Mouse (Mus musculus) midbrain, embryonic 14.5 days (tissue): ENCODE results near the gene Cep170. TPM values are rescaled to one million over a fixed set of nuclear protein-coding genes. Genes with fewer than 3 reads are reported as not detected.
A peak's percentile ranks its signal among the peaks of the same experiment; 100 is the strongest.

ENCODE experiments used
- ATAC-seq: fragments of 200-750 bp; cut with Nextera tagmentation; 2 replicates; pipeline ENCODE4 v1.8.0; 2017; ENCODE audit warnings: moderate number of reproducible peaks, moderate library complexity; ENCODE audit not compliant: low FRiP score, low TSS enrichment
- DNase-seq: peaks from one replicate; pipeline ENCODE4 v3.0.0-alpha.2; 2015
- H3K27ac ChIP-seq: fragments of 300-500 bp; sonication (generic); replicated peaks from 2 replicates; pipeline ENCODE4 v1.5.1; 2014; ENCODE audit warnings: mild to moderate bottlenecking, low read depth, low read length, moderate library complexity
- H3K27me3 ChIP-seq: fragments of 300-500 bp; sonication (generic); 2 replicates; pipeline ENCODE4 v1.6.1; 2014; ENCODE audit warnings: low read length, control low read depth, mixed read lengths; ENCODE audit not compliant: control insufficient read depth, insufficient read depth
- H3K36me3 ChIP-seq: fragments of 300-500 bp; sonication (generic); 2 replicates; pipeline ENCODE4 v1.6.1; 2014; ENCODE audit warnings: low read length, control low read depth; ENCODE audit not compliant: control insufficient read depth, insufficient read depth
- H3K4me1 ChIP-seq: fragments of 300-500 bp; sonication (generic); 2 replicates; pipeline ENCODE4 v1.6.1; 2014; ENCODE audit warnings: mild to moderate bottlenecking, antibody characterized with exemption, low read length, control low read depth; ENCODE audit not compliant: control insufficient read depth, insufficient read depth
- H3K4me2 ChIP-seq: fragments of 300-500 bp; sonication (generic); 2 replicates; pipeline ENCODE4 v1.6.1; 2014; ENCODE audit warnings: mild to moderate bottlenecking, low read length, moderate library complexity
- H3K4me3 ChIP-seq: fragments of 300-500 bp; sonication (generic); replicated peaks from 2 replicates; pipeline ENCODE4 v1.5.1; 2014; ENCODE audit warnings: low read depth, low read length
- H3K9ac ChIP-seq: fragments of 300-500 bp; sonication (generic); replicated peaks from 2 replicates; pipeline ENCODE4 v1.6.1; 2014; ENCODE audit warnings: mild to moderate bottlenecking, low read length, moderate library complexity
- H3K9me3 ChIP-seq: fragments of 300-500 bp; sonication (generic); 2 replicates; pipeline ENCODE4 v1.6.1; 2016; ENCODE audit warnings: low read length, control low read depth, mixed read lengths; ENCODE audit not compliant: control insufficient read depth
- WGBS: fragments of 180-500 bp; shearing (Covaris S2); extraction: QIAGEN DNeasy Blood & Tissue Kit; methylation state at CpG from one replicate; pipeline ENCODE4 v1.1.7; 2014; 5-methylcytosine and 5-hydroxymethylcytosine counted together
- polyA plus RNA-seq: library from polyadenylated mRNA; unstranded; fragments of >200 nt; fragmentation: Nextera tagmentation; extraction: Ambion mirVana; gene quantifications from 2 replicates; pipeline ENCODE4 v1.2.1, GENCODE M21; 2014

Cep170 gene
- 144 and 182 TPM in 2 replicates for polyA plus RNA-seq

DNA sequence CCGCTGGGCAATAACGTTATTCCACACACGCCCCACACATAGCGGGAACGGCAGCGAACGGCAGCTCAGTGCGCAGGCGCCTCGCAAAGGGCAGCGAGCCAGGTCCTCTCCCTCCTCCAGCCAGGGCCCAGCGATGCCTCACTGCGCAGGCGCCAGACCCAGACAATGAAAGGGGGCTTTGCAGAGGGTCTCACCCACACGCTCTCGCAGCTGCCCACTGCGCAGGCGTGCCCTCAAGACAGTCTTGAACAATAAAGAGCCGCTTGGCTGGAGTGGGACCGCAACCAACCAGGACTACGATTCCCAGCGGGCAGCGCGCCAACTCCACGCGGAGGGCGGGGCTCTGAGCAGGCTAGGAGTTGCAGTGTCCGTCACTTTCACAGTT is at the start of gene Cep170:
Gene Cep170, minus strand, starts transcription at position 32 of the 385 bp plus-strand sequence.
- Histone ChIP-seq H3K27me3 (no peaks in the 10 kb centered on the region), H3K9ac (peak within 1 kb of the TSS; percentile 97), H3K4me1 (peaks cover 28% of the 10 kb centered on the region), H3K36me3 (no peaks in the 10 kb centered on the region), H3K27ac (peak within 1 kb of the TSS; percentile 100), H3K9me3 (no peaks in the 10 kb centered on the region), H3K4me2 (peak within 1 kb of the TSS; percentile 84), H3K4me3 (peak within 1 kb of the TSS; percentile 87)
- under 1% methylated on average over 28 of the region's 28 CpGs for WGBS
- ATAC-seq (peak; percentile 95), DNase-seq (peak; percentile 100)

DNA sequence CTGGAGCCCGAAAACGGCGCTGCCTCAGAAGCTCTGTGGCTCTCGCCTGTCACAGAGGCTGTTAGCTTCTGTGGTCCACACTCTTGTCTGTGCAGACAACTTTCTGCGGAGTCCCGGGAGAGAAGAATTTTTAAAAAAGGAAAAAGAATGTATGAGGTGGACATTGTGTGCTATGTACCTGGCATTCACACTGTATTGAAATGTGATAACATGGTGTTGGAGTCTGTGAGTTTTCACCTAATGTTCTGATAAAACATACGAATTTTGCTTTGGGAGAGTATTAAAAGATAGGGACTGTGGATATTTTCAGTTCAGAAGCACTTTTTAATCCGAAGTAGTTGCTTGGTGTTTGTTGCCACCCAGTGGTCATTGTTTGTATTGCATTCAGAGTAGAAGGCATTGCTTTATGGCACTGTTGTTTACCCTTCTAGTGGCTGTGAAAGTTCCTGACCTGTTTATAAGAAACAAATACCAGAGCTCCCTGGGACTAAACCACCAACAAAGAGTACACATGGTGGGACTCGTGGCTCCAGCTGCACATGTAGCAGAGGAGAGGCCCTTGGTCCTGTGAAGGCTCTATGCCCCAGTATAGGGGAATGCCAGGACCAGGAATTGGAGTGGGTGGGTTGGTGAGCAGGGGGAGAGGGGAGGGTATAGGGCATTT is 48.2 kb upstream of the Cep170 start:
- Histone ChIP-seq H3K4me2 (no peak overlapping the region), H3K27ac (no peak overlapping the region), H3K9me3 (no peaks in the 10 kb centered on the region), H3K9ac (no peak overlapping the region), H3K4me1 (no peaks in the 10 kb centered on the region), H3K36me3 (no peaks in the 10 kb centered on the region), H3K27me3 (no peaks in the 10 kb centered on the region), H3K4me3 (no peak overlapping the region)
- DNase-seq (peak; percentile 91), ATAC-seq (0 out of 2 replicates have a peak, but pooled peaks have one; percentile 11)
- WGBS = 63% methylated on average over 9 of the region's 9 CpGs

DNA sequence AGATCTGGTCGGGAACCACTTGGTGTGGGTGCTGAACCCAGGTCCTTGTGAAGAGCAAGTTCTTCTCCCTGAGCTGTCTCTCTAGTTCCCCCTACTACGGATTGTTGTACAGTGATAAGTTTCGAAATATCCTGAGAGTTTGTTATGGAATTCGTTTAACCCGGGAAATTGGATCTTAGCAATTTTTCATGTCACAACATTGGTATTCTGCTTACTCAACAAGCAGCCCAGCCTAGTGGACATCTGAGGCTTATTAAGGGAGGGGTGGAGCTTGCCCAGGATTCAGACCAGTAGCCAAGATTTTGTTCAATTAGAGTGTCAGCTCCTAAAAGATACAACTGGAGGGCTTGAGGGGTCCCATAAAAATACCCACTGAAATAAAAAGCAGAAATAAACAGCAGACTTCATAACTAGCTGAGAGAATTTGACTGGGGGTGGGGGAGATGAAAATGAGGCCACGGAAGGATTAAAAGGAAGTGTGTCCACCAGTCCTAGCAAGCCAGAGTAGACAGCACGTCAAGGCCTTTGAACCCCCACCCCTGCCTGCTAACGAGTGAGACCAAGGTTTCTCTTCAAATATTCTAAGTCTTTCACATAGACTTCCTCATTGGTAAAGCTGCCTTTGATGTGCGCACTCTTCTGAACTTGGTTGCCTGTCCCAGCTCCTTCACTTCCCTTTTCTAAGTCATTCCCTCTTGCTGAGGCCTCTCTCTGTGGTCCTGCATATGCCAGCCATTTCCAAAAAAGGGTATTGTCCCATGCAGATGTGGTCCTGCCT is 39.1 kb upstream of the Cep170 start:
- DNase-seq (no peak), ATAC-seq (no peak)
- H3K36me3 ChIP-seq = peaks cover 14% of the 10 kb centered on the region

DNA sequence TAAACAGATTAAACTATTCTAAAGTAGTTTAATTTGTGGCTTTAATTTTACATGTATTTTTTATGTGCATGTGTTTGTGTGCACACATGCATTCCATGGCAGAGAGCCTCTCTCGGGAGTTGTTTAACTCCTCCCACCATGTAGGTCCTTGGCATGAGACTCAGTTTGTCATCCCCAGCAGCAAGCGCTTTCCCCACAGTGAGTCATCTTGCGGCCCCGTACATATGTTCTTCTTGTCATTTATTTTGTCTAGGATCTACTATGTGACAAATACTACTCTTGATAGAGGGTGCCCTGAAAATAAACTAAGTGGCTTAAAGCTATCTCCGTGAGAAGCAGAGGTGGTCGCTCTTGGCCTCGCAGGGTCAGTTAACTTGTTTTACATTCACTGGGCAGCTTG is 37.5 kb upstream of the Cep170 start:
- Histone ChIP-seq H3K4me1 (no peaks in the 10 kb centered on the region), H3K4me2 (no peak overlapping the region), H3K27ac (no peak overlapping the region), H3K9ac (no peak overlapping the region), H3K4me3 (no peak overlapping the region), H3K36me3 (peaks cover 14% of the 10 kb centered on the region), H3K9me3 (no peaks in the 10 kb centered on the region; the same call in 1 of the 2 replicates), H3K27me3 (no peaks in the 10 kb centered on the region)
- 97% methylated on average over 7 of the region's 7 CpGs for WGBS
- DNase-seq (no peak), ATAC-seq (no peak)

More for the DNA sequence above, 39.1 kb upstream of the Cep170 start:
- Histone ChIP-seq H3K4me3 (no peak overlapping the region), H3K9ac (no peak overlapping the region), H3K9me3 (no peaks in the 10 kb centered on the region; the same call in 1 of the 2 replicates), H3K4me2 (no peak overlapping the region), H3K27ac (no peak overlapping the region), H3K4me1 (no peaks in the 10 kb centered on the region), H3K27me3 (no peaks in the 10 kb centered on the region)
- 94% methylated on average over 9 of the region's 9 CpGs for WGBS

DNA sequence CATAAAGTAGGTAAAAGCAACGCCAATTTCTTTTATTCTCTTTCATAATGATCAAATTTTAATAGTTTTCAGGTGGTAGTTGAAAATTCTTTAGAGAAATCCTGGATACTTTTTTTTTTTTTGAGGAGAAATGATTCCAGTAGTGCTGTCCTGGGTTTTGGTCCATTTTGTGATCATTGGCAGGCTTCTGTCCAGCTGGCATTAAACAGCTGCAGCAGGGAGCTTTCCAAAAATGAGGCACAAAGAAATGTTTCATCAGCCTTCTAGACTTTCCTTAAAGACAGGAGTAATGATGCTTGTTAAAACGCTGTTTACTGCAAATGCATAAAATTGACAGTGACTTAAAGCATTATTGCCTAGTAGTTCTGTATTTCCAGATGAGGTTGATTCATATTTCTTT is 35.5 kb upstream of the Cep170 start:
- H3K4me1 ChIP-seq = no peaks in the 10 kb centered on the region
- H3K9me3 ChIP-seq = no peaks in the 10 kb centered on the region; the same call in 1 of the 2 replicates
- ATAC-seq (no peak), DNase-seq (no peak)
- 91% methylated on average over 2 of the region's 2 CpGs for WGBS
- H3K27me3 ChIP-seq = no peaks in the 10 kb centered on the region
- H3K4me3 ChIP-seq = no peak overlapping the region
- no peak overlapping the region for H3K4me2 ChIP-seq
- no peak overlapping the region for H3K9ac ChIP-seq
- no peak overlapping the region for H3K27ac ChIP-seq
- peaks cover 15% of the 10 kb centered on the region for H3K36me3 ChIP-seq

DNA sequence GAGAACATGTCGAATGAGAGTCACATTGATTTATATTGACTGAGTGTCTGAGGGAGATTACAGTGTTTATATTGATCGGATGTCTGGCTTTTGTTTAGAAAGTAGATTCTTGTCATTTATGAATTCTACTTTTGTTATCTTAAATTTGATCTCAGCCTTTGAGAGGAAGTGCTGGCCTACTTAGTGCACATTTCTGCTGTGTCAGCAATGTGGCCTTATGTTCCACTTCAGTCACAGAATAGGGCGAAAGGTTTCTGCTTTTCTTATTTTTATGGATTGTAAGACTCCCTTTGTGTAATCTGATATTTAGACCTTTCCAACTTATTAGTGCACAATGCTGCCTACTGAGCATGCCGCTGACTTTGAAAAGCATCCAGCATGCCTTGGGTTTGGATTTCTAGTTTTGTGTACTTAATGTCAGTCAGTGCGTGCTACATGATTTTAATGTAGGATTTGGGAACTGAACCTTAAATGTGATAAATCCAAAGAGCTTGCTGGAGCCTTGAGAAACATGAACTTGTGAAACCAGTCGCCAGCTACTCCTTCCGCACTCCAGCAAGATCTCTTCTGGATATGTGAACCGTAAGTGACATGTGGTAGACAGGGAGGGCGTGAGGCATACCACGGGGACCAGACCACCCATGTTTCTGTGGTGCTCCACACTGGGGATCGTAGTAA is 34.9 kb upstream of the Cep170 start:
- ATAC-seq (no peak), DNase-seq (no peak)
- Histone ChIP-seq H3K9me3 (no peaks in the 10 kb centered on the region; the same call in 1 of the 2 replicates), H3K9ac (no peak overlapping the region), H3K27me3 (no peaks in the 10 kb centered on the region), H3K36me3 (peaks cover 15% of the 10 kb centered on the region), H3K4me3 (no peak overlapping the region), H3K4me1 (no peaks in the 10 kb centered on the region), H3K4me2 (no peak overlapping the region), H3K27ac (no peak overlapping the region)
- 86% methylated on average over 11 of the region's 11 CpGs for WGBS

DNA sequence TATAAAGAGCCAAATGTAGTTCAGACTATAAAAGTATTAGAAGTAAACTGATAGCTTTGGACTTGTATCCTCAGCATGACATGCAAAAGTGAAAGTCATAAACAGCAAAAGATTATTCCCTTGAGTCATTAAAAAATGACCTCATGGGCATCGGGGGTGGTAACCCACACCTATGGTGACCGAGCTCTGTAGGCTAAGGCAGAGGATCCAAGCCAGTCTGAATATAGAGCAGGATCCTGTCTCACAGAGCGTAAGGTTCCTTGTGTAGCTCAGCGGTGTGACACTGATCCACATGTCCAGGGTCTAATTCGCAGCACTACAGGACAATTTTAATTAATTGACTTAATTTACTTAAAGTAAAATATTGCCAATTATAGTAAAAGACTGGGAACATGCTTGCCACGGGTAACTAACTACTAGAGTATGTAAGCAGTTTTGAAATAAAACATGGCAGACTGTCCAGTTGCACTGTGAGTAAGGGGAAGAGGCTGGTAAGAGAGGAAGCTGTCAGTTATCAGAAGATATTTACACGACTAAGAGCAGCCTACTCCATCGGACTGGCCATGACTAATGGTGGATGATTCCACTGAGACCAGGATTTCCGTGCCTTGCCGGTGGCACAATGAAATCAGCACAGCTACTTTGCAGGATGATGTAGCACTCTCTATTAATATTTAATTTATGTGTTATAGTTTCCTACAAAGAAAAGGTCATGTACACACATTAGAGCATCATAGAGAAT is 33.4 kb upstream of the Cep170 start:
- H3K27me3 ChIP-seq = no peaks in the 10 kb centered on the region
- no peak overlapping the region for H3K9ac ChIP-seq
- no peaks in the 10 kb centered on the region for H3K9me3 ChIP-seq
- peak; percentile 14; the same call in 1 of the 2 replicates for ATAC-seq
- no peak overlapping the region for H3K27ac ChIP-seq
- no peak overlapping the region for H3K4me3 ChIP-seq
- H3K36me3 ChIP-seq = 0 out of 2 replicates have a peak, but pooled peaks cover 9% of the 10 kb centered on the region
- 69% methylated on average over 10 of the region's 10 CpGs for WGBS
- H3K4me2 ChIP-seq = no peak overlapping the region
- DNase-seq = peak; percentile 45
- H3K4me1 ChIP-seq = no peaks in the 10 kb centered on the region
